Mouse (Mus musculus) regulatory T cell (primary cell): ENCODE data around the gene Gm49318.
"Not testable (repeated sequence)": the region's sequence is repeated elsewhere in the genome, so short reads cannot be mapped to it uniquely, and the experiment has no call there.

ENCODE experiments used
- in situ Hi-C: fragments of 300-600 bp; cut with MboI, MseI; formaldehyde crosslinking; loops from one replicate; pipeline ENCODE4 v1.15.1; 2025; ENCODE audit warnings: high pct_unique_total_duplicates

Gm49318 gene

DNA sequence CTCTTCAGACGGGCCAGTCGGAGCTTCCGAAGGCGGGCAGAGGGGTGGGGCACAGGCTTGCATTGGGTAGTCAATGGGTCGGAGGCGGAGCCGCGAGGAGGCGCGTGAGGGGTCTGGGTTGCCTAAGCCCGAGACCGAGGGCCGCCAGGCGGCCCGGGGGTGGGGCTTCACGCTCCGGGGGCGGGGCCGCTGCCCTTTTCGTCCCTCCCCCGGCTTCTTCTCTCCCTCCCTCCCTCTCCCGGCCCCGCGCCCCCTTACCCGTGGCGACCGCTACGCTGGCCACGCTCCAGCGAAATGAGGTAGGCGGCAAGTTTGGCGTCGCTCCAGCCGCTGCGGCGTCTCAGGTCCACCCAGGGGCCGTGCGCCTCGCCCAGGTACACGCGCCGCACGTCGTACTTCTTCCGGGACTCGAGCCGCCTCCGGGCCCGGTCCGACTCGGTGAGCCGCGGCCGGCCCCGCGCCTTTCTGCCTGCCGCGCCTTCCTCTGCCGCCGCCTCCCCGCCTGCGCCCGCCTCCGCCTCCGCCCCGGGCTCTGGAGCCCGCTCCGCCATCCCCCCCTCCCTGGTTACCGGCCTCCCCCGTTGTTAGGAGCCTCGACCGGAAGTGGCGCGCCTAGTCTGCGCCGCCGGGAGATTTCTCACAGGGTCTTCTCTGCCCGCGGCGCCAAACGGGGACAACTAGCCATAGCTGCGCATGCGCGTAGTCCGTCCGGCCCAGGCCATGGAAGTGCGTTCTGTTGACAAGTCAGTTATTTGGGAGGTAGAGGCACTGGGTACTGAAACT lies at the start of gene Gm49318, which contains the start of gene Zfp653:
Gm49318 (minus strand) TSS at position 469 of the 783 bp plus-strand sequence.
Zfp653 (minus strand) TSS at position 586 of the 783 bp plus-strand sequence.
- in situ Hi-C loops, result no loop called here

DNA sequence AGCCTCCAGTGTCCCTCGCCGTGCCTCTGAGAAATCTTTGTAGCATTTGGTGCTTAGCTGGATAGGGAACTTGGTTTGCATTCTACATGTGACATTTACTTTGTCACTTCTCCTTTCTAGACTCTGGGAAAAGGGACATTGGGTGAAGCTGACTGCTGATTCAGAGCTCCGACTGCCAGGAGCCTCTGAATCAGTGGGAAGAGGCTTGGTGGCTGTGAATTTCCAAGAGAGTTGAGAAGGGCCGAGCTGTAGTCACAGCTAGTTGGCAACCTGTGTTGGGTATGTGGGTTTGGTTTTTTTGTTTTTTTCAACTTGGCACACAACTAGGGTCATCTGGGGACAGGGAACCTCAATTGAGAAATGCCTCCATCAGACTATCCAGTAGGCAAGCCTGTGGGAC lies 48.5 kb upstream of the Gm49318 start:
- in situ Hi-C loops, result no loop called here

DNA sequence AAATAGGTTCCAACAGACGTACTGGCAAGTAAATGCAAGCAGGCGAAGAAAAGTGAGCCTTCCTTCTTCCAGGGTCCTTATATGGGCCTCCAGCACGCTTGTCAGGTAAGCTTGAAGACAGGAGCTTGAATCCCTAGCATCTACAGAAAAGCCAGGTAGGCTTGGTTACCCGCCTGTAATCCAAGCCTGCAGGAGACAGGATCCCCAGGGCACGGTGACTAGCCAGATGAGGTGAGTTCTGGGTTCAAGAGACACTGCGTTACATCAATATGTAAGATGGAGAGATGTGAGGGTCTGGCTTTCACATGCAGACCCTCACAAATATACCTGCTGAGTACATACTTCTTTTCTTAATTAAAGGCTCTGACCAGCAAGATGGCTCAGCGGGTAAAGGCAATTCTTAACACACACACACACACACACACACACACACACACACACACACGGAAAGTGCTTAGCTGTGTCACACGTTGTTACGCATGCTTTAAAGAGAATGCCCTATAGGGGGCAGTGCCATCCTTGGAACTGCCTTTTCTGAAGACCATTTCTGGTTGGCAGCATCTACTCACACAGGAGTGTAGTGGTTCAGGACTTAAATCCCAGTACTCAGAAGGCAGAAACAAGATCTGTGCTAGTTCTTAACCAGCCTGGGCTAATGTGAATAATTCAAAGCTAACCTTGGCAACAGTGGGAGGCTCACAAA lies 46.8 kb upstream of the Gm49318 start:
- in situ Hi-C loops, result no loop called here

DNA sequence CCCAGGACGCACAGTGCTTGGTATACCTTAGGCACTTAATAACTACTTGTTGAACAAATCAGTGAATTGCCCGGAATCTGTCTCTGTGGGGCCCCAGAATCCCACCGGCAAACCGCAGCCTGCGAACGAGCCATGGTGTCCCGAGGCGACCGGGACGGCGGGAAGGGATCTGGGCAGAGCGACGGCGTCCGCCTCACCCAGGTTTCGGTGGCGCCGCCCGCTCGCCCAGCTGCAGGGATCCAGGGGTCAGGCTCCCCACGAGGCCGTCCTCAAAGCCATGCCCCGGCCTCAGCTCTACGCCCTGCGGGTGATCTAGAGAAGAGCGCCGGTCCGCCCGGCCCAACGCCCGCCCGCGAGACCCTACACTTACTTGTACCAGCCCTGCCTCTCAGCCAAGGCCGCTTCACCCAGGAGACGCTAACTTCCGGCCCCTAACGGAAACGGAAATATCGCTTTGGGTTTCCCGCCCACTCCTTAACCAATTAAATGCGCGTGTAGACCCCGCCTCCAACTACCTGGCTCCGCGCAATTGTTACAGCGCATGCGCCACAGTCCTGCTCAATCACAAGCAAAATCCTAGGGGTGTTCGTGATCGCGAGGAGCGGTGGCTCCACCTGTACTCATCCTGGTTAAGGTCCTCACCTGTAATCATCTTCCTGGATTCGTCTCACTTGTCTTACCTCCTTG lies 45.8 kb upstream of the Gm49318 start, which contains the start of gene Elof1:
Elof1 (minus strand) TSS at position 433 of the 687 bp plus-strand sequence.
- in situ Hi-C loops, result no loop called here

DNA sequence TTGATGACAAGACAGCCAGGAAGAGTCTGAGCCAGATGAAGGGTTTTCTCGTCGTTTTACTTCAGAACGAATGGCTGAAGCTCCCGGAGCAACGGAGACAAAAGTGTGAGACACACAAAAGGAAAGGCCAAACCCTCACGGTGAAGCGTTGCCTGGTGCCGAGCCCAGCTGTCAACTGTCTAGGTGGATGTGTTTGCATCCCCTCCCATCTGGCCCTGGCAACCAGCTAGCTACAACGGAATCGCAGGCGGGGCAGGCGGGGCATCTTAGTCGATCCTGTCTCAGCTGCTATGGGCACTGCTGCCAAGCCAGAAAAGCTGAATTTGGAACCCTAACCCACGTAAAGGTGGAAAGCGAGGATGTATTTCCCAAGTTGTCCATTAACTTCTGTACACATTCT lies 45.0 kb upstream of the Gm49318 start:
- in situ Hi-C loops, result no loop called here

DNA sequence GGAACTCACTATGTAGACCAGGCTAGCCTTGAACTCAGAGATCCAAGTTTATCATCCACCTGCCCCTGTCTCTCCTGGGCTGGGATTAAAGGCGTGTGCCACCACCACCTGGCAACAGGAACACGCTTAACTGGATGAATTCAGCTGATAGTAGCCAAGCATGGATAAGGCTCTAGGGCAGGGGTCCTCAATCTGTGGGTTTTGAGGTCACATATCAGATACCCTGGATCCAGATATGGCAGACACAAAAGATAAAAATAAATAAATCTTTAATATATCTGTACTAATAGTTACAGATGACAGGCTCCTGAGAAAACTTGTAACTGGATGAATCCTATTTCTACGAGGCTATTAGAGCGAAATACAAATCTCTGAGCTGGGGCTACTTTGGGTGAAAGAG lies 44.6 kb upstream of the Gm49318 start:
- in situ Hi-C loops, result no loop called here

DNA sequence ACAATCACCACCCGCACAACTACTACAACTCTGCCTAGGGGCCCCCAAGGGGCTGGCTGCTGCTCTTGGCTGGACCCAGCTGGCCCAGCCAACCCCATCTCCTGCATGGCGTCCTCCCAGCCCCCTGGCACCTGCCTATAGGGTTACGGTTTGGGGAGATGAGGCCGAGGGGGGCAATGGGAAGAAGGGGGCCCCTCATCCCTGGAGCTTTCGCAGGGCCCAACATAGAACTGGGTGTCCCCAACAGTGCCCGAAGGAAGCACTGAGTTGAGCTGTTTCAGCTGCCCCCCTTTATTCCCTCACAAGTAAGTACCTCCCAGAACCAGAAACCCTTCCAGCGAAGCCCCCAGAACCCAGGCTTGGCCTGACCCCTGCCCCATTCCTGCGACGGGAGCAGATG lies 37.1 kb upstream of the Gm49318 start:
- in situ Hi-C loops, result no loop called here

DNA sequence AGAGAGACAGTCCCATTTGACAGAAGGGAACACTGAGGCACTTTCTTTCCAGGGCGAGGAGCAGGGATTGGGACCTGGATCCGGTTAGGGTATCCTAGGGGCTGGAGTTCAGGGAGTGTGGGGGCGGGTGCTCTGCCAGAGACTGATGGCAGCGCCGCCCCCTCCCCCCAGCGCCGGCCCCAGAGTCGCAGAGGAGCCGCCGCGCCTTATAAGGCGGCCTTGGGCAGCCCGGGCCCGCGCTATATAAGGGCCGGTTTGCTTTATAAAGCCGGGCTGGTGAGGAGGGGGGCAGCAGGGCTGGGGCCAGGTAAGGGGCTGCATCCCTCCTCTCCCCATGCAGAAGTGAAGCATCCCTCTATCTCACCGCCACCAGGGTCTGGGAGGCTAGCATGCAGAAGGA lies 28.9 kb upstream of the Gm49318 start:
- in situ Hi-C loops, result no loop called here

DNA sequence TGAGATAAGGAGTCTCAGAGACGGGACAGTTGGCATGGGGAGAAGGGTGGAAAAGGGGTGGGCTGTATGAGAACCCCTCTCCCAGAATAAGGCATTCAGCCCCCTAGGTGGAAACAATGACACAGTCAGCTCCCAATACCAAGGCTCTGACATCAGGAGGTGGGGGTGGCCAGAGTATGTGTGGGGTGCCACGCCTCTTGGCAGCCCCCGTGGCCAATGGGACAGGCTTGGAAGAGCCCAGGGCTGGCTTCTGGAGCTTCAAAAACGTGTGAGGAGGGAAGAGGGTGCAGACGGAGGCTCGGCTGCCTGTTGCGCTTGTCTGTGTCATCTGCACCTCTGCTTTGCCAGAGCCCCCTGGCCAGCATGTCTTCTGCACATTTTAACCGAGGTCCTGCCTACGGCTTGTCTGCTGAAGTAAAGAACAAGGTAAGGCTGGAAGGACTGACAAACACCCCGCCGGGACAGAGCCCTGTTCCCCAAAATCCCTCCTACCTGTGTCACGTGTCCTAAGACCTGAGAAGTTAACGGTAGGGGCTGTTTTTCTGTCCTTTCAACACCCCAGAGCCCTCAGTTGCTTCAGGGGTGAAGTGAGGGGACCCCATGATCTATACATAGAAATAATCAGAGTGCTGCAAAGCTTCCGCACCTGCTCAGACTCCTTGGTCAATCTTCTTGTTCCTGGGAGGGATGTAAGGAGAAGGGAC lies 28.1 kb upstream of the Gm49318 start, which contains the start of gene Cnn1:
Cnn1 (plus strand) TSS at position 224 of the 704 bp plus-strand sequence.
- in situ Hi-C loops, result no loop called here

DNA sequence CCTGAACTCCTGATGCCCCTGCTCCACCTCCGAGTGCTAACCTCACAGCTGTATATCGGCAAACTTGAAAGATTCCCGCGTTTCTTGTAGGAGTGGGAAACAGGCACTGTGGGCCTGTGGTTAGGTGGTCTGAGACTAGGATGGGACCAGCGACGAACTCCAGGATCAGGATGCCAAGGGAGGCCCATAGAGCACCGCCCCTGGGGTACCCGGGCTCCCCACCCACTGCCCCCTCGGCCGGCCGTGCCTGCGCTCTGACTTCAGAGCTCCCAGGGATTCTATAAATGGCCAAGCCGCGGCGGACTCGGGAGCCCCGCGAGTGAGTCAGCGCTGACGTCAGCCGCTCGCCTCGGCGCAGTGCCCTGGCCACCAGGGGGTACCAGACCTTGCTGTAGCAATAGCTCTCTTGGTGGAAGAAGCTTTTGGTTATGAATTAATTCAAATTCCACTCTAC lies 24.8 kb upstream of the Gm49318 start:
- in situ Hi-C loops, result no loop called here

DNA sequence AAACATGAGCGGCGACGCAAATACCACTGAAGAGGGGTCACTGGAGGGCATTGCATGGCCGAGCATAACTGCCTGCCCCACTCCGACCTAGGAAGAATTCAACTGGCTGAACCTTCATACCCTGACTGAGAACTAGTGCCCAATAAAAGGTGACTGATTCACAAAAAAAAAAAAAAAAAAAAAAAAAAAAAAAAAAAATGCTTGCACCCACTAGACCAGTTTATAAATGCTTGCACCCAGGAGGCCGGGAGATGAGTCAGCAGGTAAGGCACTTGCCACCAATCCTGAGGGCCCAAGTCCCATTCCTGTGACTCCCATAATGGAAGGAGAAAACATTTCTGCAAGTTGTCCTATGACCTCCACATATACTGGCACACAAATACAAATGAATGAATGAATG lies 21.7 kb upstream of the Gm49318 start:
- in situ Hi-C loops, result no loop called here

DNA sequence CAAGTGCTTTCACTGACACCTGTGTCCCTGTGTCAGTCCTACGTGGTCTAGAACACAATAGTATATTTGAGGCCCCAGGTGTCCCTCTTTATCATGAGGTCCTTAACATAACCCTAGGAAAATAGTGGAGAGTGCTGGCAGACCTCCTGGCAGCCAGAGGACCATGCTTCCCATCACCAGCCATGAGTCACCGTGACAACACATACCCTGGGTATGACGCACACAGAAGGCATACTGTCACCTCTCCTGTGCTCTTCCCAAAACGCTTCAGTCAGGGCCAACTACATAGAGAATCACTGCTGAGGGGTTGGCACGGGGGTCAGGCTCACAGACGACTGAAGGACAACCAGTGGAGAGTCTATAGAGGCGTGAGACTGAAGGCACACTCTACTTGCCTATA lies 18.9 kb upstream of the Gm49318 start:
- in situ Hi-C loops, result no loop called here

DNA sequence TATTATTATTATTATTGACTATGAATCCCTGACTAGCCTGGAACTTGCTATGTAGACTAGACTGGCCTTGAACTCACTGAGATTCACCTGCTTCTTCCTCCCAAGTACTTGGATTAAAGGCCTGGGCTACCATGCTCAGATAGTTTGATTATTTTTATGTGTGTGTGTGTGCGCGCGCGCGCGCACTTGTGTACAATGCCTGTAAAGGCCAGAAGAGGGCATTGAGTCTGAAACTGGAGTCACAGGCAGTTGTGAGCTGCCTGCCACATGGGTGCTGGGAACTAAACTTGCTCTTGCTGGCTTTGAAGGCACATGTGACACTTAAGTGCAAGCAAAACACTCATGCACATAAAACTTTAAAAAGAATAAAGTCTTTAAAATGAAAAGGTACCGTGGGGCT lies 18.2 kb upstream of the Gm49318 start:
- in situ Hi-C loops, result no loop called here

DNA sequence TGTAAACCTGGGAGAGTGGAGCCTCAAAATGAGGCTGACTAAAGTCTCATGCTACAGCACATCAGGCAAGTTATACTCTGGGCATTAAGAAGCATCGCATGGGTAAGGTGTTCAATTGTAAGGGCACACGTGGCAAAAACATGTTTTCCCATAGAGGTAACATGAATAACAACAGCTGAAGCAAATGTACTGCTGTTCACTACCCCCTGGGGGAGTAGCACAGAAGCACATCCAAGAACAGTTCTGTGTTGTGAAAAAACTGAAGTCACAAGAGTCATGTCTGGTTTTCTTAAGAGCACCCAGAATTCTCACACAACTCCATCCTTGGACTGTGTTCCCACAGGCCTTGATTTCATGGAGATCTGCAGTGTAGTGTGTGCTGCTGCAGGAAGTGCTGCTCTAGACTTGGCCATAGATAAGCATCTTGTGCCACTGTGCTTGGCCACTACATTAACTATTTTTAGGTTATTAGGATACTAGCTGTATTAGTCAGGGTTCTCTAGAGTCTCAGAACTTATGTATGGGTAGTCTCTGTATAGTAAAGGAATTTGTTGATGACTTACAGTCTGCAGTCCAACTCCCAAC lies 16.1 kb upstream of the Gm49318 start:
- in situ Hi-C loops, result no loop called here

DNA sequence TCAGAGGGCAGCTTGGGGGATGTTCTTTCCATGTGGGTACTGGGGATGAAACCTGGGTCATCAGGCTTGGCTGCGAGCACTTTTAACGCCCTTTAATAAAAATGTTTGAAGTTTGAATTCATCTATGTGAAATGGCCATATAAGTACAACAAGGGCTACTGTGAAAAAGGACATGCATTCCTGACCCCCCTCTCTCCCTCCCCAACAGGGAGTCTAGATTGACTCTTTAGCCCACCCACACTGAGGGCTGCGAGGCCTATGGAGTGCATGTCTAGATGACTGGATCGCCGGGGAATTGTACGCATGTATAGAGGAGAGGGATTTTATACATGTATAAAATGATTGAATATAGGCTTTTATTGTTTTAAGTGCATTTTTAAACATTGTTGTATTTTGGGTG lies 15.0 kb upstream of the Gm49318 start:
- in situ Hi-C loops, result no loop called here

DNA sequence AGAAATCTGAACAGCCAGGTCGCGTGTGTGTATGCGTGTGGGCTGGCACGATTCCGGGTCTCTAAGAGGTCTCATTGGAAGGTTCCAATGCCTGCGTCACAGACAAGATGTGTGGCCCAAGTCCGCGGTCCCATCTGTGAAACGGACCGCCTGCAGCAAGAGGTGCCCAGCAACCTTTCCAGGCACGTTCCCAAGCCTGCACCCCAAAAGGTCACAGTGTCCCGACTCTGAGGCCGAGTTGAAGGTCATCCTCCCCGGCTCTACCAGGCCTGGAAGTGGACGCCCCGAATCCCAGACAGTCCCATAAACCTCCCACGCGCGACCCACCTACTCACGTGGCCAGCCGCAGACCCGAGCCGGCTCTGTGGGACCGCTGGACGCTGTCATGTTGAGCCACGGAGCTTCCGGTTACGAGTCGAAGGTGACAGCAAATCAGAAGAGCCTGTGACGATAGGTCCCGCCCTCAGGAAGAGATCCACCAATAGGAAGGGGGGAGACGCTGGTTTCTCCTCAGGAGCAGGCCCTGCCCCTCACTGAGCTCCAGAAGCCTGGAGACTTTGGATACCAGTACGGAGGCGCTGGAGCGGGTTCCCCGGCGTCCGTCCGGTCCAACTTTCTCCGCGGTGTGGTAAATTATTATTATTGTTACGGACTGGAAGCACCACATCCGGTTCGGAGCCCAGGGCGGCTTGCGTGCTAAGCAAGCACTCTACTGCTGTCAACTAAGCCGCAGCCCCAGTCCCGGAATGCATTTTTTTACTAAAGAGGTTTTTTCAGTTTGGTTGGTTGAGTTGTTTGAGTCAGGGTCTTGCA lies 14.2 kb upstream of the Gm49318 start, which contains the start of gene Ecsit:
Ecsit (minus strand) TSS at position 417 of the 813 bp plus-strand sequence.
- in situ Hi-C loops, result no loop called here

DNA sequence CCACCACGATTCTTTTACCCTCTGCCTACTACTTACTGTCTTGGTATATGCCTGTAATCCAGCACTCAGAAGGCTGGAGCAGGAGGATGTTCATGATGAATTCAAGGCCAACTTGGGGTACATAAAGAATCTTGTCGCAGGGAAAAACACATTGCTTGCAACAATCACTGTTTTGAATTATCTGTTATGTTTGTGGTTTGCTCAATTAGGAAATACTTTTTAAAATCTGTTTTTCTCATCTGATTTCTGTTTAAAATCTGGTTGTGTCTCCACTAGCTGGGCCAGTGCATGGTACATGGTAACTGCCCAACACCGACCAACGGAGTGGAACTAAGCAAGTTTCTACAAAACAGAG lies 13.6 kb upstream of the Gm49318 start:
- in situ Hi-C loops, result no loop called here

DNA sequence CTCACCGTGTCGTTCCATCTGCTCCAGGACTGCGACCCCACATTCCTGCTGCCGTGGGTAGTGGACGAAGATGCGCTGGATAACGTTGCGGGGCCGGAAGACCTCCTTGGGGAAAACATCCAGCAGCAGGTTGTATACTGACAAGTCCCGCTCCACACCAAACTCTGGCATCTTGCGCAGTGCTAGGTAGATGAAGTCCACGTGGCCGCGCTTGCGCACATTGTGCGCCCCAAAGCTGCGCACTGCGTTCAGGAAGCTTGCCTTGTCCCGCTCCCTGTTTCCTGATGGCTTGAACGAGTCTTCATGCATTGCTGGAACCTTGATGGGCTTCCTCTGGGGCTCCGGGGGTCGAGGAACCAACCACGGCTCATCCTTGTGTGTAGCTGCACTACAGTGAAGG lies 5.2 kb upstream of the Gm49318 start:
- in situ Hi-C loops, result no loop called here

DNA sequence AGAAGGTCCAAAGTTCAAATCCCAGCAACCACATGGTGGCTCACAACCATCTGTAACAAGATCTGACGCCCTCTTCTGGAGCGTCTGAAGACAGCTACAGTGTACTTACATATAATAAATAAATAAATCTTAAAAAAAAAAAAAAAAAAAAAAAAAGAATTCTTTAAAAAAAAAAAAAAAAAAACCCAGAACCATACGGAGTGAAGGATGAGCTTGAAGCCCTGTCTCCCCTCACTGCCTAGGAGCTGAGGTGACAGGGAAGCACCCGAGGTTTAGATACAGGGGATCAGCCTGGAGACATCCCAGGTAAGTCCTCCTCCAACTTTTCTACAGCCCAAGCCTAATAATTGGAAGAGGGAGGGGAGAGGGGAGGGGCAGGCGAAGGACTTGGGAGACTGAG lies 4.7 kb upstream of the Gm49318 start:
- in situ Hi-C loops, result not testable (repeated sequence)

DNA sequence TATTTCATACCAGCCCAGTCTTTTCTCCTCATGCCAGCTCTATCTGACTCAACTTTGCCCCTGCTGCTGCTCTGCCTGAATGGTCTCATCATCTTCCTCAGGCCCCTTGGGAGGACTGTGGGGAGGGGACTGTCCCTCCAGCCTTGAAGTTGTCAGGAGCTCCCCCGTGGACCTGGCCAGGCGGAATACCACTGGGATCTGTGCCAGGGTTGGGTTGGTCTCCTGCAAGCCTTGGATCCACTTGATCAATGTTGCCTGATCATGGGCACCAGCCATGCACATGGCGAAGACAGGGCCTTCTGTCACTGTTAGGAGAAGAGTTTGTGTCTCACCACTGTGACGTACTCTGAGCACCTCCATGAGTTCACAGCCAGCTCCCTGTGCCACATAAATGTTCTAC lies 1.2 kb upstream of the Gm49318 start:
- in situ Hi-C loops, result no loop called here
